Mouse (Mus musculus) liver, postnatal 0 days (tissue): ENCODE measurements at regions not wholly inside any gene's neighbourhood (a gene's known extent, or its start where the extent isn't known, plus 50 kb on each side); places are given as distances from the start of the nearest gene placed in this dataset.

ENCODE experiments used
- CTCF ChIP-seq: sonication (generic); IDR thresholded peaks from 2 replicates; pipeline ENCODE4 v1.5.1; 2016; ENCODE audit warnings: antibody characterized with exemption, low read depth
- EP300 ChIP-seq: IDR thresholded peaks from 2 replicates; pipeline ENCODE4 v1.6.1; 2016; ENCODE audit warnings: antibody characterized with exemption, low read depth, mild to moderate bottlenecking

DNA sequence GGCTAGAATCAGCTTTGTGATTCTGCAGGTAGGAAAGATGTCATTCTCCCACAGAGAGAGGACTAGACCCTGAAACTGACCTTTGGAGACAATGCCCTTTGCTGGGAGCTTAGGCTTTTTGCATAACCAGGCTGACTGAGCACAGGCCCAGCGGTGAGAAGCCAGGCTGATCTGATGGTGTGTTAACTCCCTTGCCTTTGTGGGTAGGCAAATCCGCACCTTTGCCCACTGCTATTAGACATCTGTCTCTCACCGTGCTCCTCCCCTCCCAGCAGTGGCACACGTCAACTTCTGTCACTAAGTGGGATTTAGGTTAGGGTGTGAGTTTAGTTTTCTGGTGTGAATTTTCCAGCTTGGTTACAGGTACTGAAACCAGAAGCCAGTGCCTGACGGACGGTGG is 114.4 kb upstream of the Id2 start:
- TF ChIP-seq EP300: no peak
- no peak for TF ChIP-seq CTCF
